Mouse (Mus musculus) left cerebral cortex, adult 18-20 months (tissue): Measurements from ENCODE around the gene Borcs6. TPM values are rescaled to one million over a fixed set of nuclear protein-coding genes. Genes with fewer than 3 reads are reported as not detected.
"Not testable (repeated sequence)": the region's sequence is repeated elsewhere in the genome, so short reads cannot be mapped to it uniquely, and the experiment has no call there.

Source experiments
- DNase-seq, 2 experiments: peaks; one replicate each; pipeline ENCODE4 v3.0.0; 2021 to 2022; ENCODE audit warnings: low spot score in 2 of 2, mixed read lengths in 1 of 2
- total RNA-seq, 2 experiments: library from RNA; stranded (reverse); gene quantifications; 2 replicates each; pipeline ENCODE4 v1.2.3; 2021

The Borcs6 gene
- total RNA-seq, 2 experiments from 2014 or later, result 35.2 to 38.0 TPM

DNA sequence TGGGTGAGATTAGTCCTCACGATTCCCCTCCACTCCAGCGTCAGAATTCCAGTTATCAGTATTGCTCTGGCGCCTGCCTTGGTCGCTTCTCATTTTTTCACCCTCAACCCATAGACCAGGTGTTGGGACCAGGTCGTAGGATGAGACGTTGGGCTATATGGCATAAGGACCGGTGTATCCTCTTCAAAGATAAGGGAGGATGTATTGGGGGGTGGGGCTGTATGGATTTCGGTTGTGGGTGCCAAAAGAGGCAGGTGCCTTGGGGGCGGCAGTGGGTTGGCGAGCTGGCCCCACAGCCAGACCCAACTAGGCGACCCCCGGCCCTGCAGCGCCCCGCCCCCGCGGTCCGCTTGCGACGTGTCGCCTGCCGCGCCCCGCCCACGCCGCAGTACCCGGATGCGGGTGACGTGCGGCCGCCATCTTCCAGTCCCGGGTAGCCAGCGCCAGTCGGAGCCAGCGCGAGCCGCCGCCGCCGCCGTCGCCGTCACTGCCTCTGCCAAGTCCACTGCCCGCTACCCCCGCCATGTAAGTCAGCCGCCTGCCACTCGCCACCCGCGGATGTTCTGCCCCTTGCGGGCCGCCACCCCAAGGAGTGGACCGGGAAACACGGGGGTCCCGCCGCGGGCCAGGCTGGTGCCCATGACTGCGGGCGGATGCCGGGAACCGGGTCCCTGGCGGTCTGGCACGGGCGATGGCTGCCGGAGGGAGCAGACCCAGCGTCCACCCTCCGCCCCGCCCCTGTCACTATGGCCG lies 28.8 kb downstream of the Borcs6 start, which contains the start of gene Vamp2:
Vamp2 (plus strand) TSS at position 388 of the 753 bp plus-strand sequence.
- peak; percentile 95 to 96 for DNase-seq

DNA sequence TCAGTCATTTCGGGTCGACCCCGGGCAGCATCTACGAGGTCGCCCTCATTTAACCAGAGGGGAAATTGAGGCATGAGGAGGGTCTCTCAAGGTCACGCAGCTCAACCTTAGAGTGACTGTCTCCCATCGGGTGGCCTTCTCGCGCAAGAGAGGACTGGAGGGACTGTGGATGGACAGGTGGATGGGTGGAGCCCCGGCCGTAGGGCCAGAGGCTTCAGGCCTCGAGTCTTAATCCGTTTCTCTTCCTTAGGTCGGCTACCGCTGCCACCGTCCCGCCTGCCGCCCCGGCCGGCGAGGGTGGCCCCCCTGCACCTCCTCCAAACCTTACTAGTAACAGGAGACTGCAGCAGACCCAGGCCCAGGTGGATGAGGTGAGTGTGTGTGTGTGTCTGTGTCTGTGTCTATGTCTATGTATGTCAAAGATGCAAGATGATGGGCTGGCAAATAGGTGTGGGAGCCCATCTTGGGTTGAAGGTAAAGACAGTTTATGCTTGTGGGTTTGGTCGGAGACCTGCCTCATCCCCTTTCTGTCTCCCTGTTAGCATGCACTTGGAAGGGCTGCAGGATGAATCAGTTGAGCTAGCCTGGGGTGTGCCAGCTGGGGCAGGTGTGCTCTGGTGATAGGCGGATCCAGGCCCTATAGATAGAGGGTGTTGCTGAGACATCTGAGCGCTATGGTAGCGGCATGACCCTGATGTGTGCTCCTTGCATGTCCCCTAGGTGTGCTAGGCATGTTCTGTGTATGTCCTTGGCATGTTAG lies 29.5 kb downstream of the Borcs6 start:
- DNase-seq, result peak in 1 of 2 experiments; percentile 29

DNA sequence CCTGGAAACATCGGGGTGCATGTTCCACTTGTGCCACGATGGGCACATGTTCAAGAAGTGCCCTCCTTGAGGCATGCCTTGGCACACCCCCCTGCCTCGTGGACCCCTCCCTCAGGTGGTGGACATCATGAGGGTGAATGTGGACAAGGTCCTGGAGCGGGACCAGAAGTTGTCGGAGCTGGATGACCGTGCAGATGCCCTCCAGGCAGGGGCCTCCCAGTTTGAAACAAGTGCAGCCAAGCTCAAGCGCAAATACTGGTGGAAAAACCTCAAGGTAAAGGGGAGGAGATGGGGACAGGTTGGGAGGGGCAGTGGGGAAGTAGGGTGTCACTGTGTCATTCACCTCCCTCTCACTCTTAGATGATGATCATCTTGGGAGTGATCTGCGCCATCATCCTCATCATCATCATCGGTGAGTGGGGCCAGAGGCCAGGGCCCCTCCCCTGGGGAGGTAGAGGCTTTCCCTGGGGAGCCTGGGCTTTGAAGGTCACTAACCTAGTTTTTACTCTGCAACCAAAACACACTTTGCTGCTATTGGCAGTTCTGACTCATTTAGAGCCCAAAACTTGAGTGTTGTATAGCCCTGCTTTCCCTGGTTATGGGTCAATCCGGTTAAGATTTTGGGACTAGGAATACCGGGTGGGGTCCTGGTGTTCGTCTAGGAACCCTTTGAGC lies 30.2 kb downstream of the Borcs6 start:
- peak in 1 of 2 experiments; percentile 9 for DNase-seq

DNA sequence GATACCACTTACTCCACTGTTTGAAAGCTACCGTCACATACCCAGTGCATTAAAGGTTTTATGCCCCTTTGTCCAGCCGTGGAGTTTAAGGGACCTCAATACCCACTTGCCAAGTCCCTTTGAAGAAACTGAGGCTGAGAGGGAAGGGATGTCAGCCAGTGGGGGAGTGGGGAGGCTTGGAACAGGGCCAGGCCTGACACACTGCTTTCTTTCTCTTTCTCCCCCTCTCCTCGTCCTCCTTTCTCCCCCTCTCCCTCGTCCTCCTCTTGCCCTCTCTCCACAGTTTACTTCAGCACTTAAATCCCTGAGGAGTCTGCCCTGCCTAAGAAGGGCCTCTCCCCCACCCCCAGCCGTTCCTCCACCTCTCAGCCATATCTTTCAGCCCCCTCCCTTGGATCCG lies 30.9 kb downstream of the Borcs6 start:
- peak in 1 of 2 experiments; percentile 1 for DNase-seq

DNA sequence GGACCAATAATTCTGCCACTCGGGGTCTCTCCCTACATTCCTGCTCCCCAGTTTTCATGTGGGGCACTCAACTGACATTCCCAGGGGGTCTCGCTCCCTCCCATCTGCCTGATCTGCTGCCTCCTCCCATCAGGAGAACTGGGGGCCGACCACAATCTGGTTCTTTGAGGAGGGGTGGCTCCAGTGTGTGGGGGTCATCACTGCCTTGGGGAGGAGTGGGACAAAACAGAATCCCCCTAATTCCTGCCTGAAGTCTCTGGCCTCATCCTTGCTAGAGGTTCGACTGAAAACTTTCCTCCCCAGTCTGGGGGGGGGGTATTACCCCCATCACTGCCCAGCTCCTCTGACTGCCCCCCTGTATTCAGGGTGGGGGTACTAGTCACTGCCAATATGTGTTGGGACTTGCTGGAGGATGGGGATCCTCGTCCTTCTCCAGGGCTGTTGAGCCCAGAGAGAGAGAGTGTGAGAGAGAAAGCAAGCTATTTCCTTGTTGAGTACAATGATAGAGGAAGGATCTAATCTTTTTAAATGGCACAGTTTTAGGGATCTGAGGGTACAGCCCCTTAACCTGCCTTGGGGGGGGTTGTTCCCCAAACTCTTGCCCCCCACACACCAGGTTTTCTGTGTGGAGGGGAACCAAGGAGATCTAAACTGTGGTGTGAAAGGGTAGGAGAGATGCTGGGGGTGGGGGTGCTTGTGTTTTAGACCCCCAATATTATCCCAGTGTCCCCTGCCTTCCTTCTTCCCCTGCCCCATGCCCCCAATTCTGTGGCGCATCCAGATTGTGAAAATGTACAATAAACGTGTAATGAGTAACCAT lies 32.3 kb downstream of the Borcs6 start:
- DNase-seq, result no peak

DNA sequence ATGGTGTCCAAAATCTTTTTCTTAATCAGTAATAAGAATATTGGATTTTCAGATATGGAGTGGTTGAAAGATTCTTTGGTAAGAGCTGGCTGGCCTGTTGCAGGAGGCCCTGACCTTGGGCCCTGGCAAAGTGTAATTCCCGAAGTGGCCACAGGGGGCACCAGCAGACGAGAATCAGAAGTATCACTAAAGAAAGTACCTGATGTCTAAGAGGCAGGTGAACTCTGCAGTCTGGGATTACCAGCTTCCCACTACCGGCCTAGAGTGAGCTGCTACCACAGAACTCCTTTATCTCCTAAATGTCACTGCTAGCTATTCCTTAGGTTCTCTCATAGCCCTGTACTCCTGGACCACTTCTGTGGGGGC lies 32.9 kb downstream of the Borcs6 start:
- DNase-seq, result peak; percentile 78 to 87

DNA sequence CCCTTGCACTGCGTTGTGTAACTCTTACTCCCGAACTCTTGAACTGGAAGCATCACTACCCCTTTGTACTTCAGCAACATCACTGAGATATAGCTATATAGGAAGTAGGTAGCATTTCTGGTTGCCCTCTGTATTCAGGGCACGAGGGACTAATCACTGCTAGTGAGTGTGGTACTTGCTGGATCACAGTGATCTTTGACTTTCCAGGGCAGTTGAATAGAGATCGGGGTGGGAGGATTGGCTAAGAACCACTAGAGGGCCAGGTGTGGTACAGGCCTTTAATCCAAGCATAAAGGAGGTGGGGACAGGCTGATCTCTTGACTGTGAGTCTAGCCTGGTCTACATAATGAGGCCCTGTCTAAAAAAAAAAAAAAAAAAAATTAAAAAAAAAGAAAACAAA lies 33.4 kb downstream of the Borcs6 start:
- no peak for DNase-seq

DNA sequence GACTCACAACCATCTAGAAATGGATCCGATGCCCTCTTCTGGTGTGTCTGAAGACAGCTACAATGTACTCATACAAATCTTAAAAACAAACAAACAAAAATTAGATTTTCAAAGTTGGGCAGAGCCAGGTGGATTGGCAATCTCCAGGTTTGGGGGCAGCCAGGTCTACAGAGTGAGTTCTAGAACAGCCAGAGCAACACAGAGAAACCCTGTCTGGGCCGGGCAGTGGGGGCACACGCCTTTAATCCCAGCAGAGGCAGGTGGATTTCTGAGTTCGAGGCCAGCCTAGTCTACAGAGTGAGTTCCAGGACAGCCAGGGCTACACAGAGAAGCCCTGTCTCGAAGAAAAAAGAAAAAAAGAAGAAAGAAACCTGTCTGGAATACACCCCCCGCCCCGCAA lies 34.3 kb downstream of the Borcs6 start:
- not testable (repeated sequence) for DNase-seq

DNA sequence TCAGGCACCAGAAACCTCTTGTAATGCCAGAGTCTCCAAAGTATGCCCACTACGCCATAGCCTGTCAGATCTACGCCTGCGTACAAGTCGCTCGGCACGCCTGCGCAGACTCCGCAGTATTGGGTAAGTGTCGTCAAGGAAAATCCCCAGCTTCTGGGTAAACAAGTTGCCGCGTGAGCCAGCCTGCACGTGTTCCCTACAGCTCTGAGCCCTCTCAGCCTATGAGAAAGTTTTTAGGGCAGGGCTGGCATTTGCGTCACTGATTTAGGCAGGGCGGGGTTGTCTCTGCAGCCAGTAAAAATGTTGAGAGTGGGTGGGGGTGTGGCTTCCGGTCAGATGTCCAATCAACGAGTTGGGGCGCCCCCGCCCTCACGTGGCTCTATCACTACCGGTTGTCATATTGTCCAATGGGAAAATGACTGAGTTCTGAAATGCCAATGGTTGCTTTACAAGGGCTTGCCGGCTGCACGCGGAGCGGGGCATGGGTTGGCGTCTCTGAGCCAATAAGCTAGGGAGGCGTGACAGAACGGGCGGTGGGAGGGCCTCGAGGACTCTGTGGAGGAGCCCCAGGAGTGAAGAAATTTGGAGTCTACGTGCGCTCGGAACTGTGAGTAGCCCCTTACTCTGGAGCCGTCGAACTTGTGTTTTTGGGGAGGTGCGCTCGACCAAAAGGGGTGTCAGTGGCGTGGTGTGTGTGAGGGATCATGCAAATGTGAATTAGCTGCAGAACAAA lies 35.3 kb downstream of the Borcs6 start, which contains the start of gene Per1:
Per1 (plus strand) TSS at position 521 of the 733 bp plus-strand sequence.
- peak; percentile 99 to 100 for DNase-seq

DNA sequence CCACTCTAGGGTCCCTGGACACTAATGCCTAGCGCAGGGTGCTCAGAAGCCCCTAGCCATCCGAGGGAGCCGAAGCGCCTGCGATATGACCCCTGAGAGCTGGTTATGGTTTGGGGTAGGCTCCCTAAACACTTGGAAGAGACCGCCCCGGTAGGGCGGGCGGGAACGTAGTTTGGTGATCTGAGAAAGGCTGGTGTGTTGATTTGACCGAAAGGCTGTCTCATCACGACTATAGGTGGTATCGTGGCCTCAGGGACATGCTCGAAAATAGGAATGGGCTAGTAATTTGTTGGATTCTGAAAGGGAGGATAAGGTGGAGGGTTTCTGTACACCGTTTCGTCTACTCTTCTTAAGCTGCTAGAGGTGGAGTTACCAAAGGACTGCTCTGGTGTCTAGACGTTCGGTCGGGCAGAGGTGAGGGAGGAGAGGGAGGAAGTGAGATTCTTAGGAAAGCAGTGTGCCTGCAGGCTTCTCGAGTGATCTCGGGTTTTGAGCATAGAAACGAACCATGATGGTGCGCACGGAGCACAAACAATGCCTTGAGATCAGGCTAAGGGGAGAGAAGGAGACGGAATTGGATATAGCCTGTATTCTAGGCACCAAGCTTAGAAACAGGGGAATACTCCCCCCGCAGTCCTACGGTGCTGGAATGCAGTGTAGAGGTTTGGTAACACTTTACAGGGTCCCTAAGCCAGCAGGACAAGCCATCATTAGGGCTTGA lies 36.2 kb downstream of the Borcs6 start:
- peak in 1 of 2 experiments; percentile 5 for DNase-seq

DNA sequence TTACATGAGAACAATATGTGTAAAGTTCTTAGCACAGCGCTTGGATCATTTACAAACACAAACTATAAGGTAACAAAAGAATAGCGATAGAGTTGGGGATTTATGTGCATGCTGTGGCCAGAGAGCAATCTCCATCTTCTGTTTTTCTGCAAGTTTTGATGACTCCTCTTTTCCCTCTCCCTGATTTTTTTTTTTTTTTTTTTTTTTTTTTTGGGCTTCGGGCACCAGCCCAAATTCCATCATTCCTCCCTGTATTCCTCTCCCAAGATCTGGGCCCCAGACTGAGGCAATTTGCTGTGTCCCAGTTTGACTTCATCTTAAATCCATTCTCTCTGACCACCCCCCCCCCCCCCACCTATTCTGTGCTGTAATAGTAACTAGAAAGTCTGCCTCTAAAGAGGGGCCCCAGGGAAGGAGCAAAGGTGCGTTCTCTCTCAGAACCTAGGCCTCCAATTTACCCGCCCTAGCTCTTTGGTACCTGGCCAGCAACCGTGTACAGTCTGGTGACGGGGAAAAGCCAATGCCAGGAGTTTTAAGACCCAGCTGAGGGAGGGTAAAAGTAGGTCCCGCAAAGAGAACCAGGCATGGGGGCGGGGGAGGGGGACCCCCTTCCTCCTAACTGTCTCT lies 37.0 kb downstream of the Borcs6 start:
- DNase-seq, result peak in 1 of 2 experiments; percentile 17

DNA sequence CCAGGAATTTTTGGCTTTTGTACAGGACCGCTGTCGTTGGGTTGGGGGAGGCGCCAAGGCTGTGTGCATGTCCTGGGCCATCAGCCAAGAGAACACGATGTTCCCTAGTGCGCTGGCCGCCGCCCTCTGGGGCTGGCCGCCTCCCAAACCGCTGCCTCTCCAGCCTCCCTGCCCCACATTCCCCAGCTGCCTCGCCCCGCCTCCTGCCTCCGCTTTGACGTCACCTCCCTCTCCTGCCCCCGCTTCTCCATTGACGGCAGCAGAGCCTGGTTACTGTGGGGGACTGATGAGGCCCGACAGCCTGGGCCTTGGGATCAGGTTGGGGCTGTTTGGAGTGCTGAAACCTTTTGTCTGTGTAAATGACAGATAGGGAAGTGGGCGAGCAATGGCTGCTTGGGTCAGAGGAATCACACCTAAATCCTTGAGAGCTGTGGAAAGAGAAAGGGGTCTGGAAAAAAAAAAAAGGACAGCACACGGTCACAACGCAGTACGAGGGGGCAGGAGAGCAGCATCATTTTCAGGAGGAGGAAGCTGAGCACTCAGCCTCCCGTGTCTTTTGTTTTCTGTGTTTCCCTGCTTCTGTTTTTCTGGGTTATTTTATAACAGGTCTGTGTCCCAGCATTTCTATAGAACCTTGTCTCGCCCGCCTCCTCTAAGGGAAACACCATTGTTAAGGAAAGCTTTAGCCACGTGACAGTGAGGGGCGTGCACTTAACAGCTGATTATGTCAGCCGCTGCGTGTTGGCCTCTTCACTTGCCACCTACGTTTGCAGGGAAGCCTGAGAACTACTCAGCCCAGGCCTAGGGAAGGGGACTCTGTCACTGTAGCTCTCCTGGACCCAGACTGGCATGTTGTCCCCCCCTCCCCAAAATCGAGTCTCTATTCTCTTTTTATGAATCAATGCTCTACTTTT lies 37.7 kb downstream of the Borcs6 start:
- peak; percentile 97 to 98 for DNase-seq

DNA sequence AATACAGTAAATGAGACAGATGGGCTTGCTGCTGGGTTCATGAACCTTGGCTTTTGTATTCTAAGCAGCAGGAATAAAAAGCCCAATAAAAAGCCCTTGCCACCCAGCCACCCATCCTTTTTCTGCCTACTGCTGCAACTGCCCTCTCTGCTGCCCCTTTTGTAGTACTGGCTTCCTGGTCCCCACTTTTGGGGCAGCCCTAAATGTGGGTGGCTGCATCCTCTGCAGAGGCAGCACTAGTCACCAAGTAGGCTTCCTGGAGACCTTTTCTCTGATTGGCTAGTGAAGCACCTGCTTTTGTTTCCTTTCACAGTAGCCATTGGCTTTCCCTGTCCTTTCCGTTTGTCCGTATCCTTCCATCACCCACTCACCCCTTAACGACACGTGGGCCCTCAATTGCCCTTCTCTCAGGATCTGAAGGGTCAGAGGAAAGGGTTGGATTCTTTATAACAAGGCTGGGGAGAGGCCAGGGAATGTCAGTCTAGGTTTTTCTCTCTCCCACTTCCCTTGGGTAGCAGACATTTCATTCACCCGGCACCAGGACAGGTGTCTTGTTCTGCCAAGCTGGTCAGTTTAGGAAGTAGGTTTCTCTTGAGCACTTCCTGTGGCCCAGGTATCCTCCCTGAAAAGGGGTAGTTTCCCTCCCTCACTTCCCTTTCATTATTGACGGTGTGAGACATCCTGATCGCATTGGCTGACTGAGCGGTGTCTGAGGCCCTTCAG lies 38.7 kb downstream of the Borcs6 start:
- no peak for DNase-seq

DNA sequence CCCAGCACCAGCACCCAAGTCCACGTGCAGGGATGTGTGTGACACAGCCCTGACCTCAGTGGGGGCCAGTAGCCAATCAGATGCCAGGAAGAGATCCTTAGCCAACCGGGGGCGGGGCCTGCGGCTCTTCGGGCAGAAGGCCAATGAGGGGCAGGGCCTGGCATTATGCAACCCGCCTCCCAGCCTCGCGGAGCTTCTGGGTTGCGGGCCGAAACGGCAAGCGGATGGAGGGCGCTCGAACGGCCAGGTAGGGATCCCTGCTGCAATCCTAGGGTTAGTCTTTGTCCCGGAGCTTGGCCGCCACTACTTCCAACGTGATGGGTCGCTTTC lies 39.2 kb downstream of the Borcs6 start:
- peak; percentile 97 for DNase-seq

DNA sequence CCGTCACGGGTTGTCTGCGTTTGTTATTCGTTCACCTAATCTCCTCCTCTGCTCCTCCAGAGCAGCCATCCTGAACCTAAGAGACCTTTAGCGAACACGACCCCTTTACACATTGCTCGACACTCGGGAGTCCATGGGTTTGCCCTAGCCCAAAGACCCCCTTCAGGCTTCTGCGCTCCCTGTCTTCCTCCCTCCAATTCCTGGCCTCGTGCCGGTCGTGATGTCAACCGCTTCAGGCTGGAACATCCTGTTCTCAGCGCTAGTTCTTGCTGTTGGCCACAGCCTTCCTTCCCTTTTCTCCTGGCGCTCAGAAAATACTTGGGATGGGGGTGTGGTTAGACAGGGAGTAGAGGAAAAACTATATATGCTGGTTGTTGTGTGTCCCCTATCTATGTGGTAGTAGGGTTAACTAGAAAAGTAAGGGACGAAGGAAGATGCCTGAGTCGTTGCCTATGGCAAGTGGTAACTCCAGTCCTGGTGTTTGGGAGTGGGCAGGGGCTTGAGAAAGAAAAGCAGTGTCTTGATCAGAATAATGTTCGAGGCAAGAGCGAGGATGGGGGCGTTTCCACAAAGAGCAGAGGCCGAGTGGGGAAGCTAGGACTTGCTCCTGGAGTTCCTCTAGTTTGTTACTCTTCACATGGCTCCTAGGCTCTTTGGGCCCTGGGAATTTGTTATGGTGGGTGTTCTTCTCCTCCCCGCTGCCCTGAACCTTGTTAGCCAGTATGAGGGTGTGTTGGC lies 39.8 kb downstream of the Borcs6 start:
- DNase-seq, result no peak

DNA sequence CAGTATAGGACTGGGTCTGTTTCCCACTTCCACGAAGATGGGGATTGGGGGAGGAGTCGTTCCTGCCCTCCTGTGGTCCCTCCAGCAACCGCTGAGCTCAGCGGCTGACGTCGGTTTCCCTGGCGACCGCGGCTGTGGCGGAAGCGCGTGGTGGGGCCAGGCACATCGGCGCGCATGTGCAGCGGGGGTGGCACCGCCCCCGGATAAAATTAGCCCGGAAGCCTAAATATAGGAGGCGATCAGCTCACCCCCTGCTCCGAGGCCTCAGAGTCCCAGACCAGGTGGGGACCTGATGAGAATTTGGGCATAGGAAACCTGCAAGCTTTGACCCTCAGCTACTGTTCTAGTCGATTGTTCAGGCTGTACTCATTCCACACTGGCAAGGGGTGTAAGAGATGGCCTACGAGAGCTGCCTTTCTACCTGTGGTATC lies 40.4 kb downstream of the Borcs6 start:
- peak; percentile 92 to 96 for DNase-seq
